Mouse (Mus musculus) olfactory bulb, adult 2 months (tissue): Measurements from ENCODE around the gene Fgfr2.

ENCODE experiments used
- CTCF ChIP-seq: fragments of 200-500 bp; IDR thresholded peaks from 2 replicates; pipeline ENCODE4 v1.5.1; 2012; ENCODE audit warnings: low read depth, mild to moderate bottlenecking, low read length, moderate library complexity; ENCODE audit not compliant: insufficient read depth
- POLR2A ChIP-seq: fragments of 200-500 bp; IDR thresholded peaks from 2 replicates; pipeline ENCODE4 v1.6.1; 2012; ENCODE audit warnings: mild to moderate bottlenecking, low read depth, low read length, moderate library complexity; ENCODE audit not compliant: insufficient read depth

GRCm38 (mm10) chr7:132298412-132298990, 824.6 kb downstream of the Fgfr2 start:
- TF ChIP-seq POLR2A (no peak), CTCF (no peak)
